Mouse (Mus musculus) adrenal gland, postnatal 4 days (tissue): ENCODE measurements around the gene Gm28729. TPM values are rescaled to one million over a fixed set of nuclear protein-coding genes. Genes with fewer than 3 reads are reported as not detected.
A peak's percentile ranks its signal among the peaks of the same experiment; 100 is the strongest.

Source experiments
- DNase-seq, 2 experiments: peaks; one replicate each; pipeline ENCODE4 v3.0.0; 2021 to 2022; ENCODE audit warnings: low spot score in 2 of 2, mixed read lengths in 2 of 2
- total RNA-seq, 2 experiments: library from RNA; stranded (reverse); gene quantifications; 2 replicates each; pipeline ENCODE4 v1.2.3; 2021

Gm28729 gene
- total RNA-seq, 2 experiments from 2014 or later, result not detected

GRCm38 (mm10) chr9:96469556-96470265 lies 55.4 kb downstream of the Gm28729 start:
- DNase-seq, result no peak

- no peak for DNase-seq
Observed at GRCm38 (mm10) chr9:96463708-96464107, 61.4 kb downstream of the Gm28729 start.

- DNase-seq, result no peak
Observed at GRCm38 (mm10) chr9:96461607-96462006, 63.5 kb downstream of the Gm28729 start.

GRCm38 (mm10) chr9:96460117-96460865 lies 64.8 kb downstream of the Gm28729 start:
- DNase-seq, result no peak

GRCm38 (mm10) chr9:96455618-96456017 lies 69.4 kb downstream of the Gm28729 start:
- DNase-seq, result no peak

- DNase-seq, result no peak
Observed at GRCm38 (mm10) chr9:96452956-96453355, 72.1 kb downstream of the Gm28729 start.

- DNase-seq, result no peak
Observed at GRCm38 (mm10) chr9:96450900-96451720, 74.0 kb downstream of the Gm28729 start.

GRCm38 (mm10) chr9:96449514-96449913 lies 75.5 kb downstream of the Gm28729 start:
- no peak for DNase-seq

GRCm38 (mm10) chr9:96445351-96445750 lies 79.7 kb downstream of the Gm28729 start:
- DNase-seq, result no peak

GRCm38 (mm10) chr9:96442081-96442480 lies 83.0 kb downstream of the Gm28729 start:
- no peak for DNase-seq

- no peak for DNase-seq
Observed at GRCm38 (mm10) chr9:96438334-96438871, 86.7 kb downstream of the Gm28729 start.

GRCm38 (mm10) chr9:96437805-96438333 lies 87.2 kb downstream of the Gm28729 start:
- peak; percentile 17 to 38 for DNase-seq

- peak in 1 of 2 experiments; percentile 32 for DNase-seq
Observed at GRCm38 (mm10) chr9:96436901-96437804, 87.9 kb downstream of the Gm28729 start.

Other genes starting within 250 kb of the Gm28729 start
- gene Atp1b3, start 160.8 kb downstream of the Gm28729 start, total RNA-seq, result 100 to 1,000 TPM; 161 TPM
- gene Rnf7, start 46.6 kb downstream of the Gm28729 start, total RNA-seq, result 10 to 100 TPM; 84.7 to 89.5 TPM
- gene Rasa2, start 106.4 kb upstream of the Gm28729 start, total RNA-seq, result 10 to 100 TPM; 17.5 to 21.2 TPM
- gene Zbtb38, start 227.6 kb upstream of the Gm28729 start, total RNA-seq, result 10 to 100 TPM; 42.8 to 43.1 TPM